Mouse (Mus musculus) forebrain, embryonic 10.5 days (tissue): ENCODE measurements around the gene Zfyve19. TPM values are rescaled to one million over a fixed set of nuclear protein-coding genes. Genes with fewer than 3 reads are reported as not detected.

Source experiments
- DNase-seq: peaks from one replicate; pipeline ENCODE4 v3.0.0-alpha.2; 2017; ENCODE audit warnings: low spot score; ENCODE audit errors: extremely low spot score
- H3K27ac ChIP-seq: fragments of 300-500 bp; sonication (generic); 2 replicates; pipeline ENCODE4 v1.5.1; 2016; ENCODE audit warnings: mild to moderate bottlenecking
- H3K27me3 ChIP-seq: fragments of 300-500 bp; sonication (generic); 2 replicates; pipeline ENCODE4 v1.6.1; 2016; ENCODE audit warnings: mild to moderate bottlenecking; ENCODE audit not compliant: poor library complexity, severe bottlenecking
- H3K36me3 ChIP-seq: fragments of 300-500 bp; sonication (generic); replicated peaks from 2 replicates; pipeline ENCODE4 v1.6.1; 2016; ENCODE audit warnings: mild to moderate bottlenecking, moderate library complexity
- H3K4me1 ChIP-seq: fragments of 300-500 bp; sonication (generic); 2 replicates; pipeline ENCODE4 v1.6.1; 2016
- H3K4me3 ChIP-seq: fragments of 300-500 bp; sonication (generic); 2 replicates; pipeline ENCODE4 v1.5.1; 2016; ENCODE audit warnings: mild to moderate bottlenecking, moderate library complexity
- H3K9me3 ChIP-seq: fragments of 300-500 bp; sonication (generic); 2 replicates; pipeline ENCODE4 v1.6.1; 2016; ENCODE audit warnings: mild to moderate bottlenecking, moderate library complexity
- WGBS: fragments of 180-500 bp; shearing (Covaris S2); methylation state at CpG from one replicate; pipeline ENCODE4 v1.1.7; 2016; 5-methylcytosine and 5-hydroxymethylcytosine counted together
- polyA plus RNA-seq: library from polyadenylated mRNA; unstranded; fragments of >200 nt; fragmentation: Nextera tagmentation; extraction: Ambion mirVana; gene quantifications from 2 replicates; pipeline ENCODE4 v1.2.1, GENCODE M21; 2016

Gene Zfyve19
- 53.9 and 56.9 TPM in 2 replicates for polyA plus RNA-seq

- Histone ChIP-seq H3K4me1 (peaks cover 34% of the 10 kb centered on the region), H3K27me3 (no peaks in the 10 kb centered on the region), H3K9me3 (no peaks in the 10 kb centered on the region), H3K27ac (peak within 1 kb of the TSS; percentile 93), H3K4me3 (peak within 1 kb of the TSS; percentile 79), H3K36me3 (peaks cover 34% of the 10 kb centered on the region)
- DNase-seq: peak; percentile 96
- under 1% methylated on average over 51 of the region's 51 CpGs for WGBS
Measured at GRCm38 (mm10) chr2:119208344-119209175, at the start of gene Zfyve19, which contains the start of gene Dnajc17. Gene Zfyve19 (plus strand): TSS chr2:119208617. Gene Dnajc17 (minus strand): TSS chr2:119208795.

GRCm38 (mm10) chr2:119161247-119161646, 47.2 kb upstream of the Zfyve19 start:
- no peaks in the 10 kb centered on the region for H3K9me3 ChIP-seq
- no peak overlapping the region for H3K4me3 ChIP-seq
- 38% methylated on average over 2 of the region's 2 CpGs for WGBS
- peaks cover 18% of the 10 kb centered on the region for H3K4me1 ChIP-seq
- H3K36me3 ChIP-seq: no peaks in the 10 kb centered on the region
- peak overlapping the region; percentile 48; the same call in 1 of the 2 replicates for H3K27ac ChIP-seq
- DNase-seq: no peak
- peaks cover 22% of the 10 kb centered on the region for H3K27me3 ChIP-seq

DNA sequence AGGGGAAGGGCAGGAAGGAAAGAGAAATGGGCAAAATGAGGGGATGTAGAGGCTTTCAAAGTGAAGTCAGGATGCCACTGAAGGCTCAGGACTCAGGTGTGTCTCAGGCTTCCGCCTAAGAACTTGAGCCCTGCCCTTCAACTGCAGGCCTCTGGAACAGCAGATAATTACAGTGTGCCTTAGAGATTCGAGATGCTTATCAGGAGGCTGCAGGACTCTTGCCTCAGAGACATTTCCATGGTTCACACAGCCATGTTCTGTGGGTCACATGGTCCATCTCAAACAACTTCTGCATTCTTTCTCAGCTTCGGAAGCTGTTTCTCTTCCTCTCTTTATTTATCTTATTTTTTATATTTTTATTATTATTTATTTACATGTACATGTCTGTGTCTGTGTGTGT, 45.3 kb upstream of the Zfyve19 start:
- H3K9me3 ChIP-seq: no peaks in the 10 kb centered on the region
- H3K4me3 ChIP-seq: no peak overlapping the region
- no peaks in the 10 kb centered on the region for H3K36me3 ChIP-seq
- DNase-seq: no peak
- peaks cover 26% of the 10 kb centered on the region for H3K4me1 ChIP-seq
- peaks cover 41% of the 10 kb centered on the region for H3K27me3 ChIP-seq
- WGBS: 73% methylated on average over 3 of the region's 3 CpGs
- H3K27ac ChIP-seq: no peak overlapping the region

DNA sequence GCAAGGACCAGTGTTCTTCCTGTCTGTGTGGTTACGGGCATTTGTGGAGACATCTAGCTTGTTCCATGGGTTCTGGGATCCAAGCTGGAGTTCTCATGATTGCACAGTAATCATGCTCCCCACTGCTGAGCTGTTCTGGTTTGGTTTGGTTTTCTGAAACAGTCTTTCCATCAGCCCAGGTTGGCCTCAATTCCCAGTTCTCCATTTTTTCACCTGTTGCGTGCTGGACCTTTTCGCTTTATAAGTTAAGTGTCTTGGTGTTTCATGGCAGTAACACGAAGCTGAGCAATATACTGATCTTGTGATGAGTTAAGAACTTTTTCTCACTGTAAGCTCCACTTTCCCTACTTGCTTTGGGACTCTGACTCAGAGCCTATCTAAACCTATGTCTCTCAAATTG, 44.4 kb upstream of the Zfyve19 start:
- Histone ChIP-seq H3K27ac (no peak overlapping the region), H3K4me1 (peaks cover 27% of the 10 kb centered on the region), H3K36me3 (no peaks in the 10 kb centered on the region), H3K9me3 (no peaks in the 10 kb centered on the region), H3K4me3 (no peak overlapping the region), H3K27me3 (peaks cover 49% of the 10 kb centered on the region)
- DNase-seq: no peak
- WGBS: 90% methylated on average over 4 of the region's 4 CpGs

DNA sequence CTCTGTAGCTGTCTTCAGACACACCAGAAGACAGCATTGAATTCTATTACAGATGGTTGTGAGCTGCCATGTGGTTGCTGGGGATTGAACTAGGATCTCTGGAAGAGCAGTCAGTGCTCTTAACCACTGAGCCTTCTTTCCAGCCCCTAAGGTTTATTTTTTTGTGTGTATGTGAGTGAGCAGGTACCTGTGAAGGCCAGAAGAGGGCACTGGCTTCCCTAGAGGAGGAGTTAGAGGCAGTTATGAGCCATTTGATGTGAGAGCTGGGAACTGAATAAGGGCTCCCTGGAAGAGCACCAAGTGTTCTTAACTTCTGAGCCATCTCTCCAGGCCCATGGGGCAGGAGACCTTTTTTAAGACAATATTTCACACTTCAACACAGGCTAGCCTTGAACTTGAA, 43.0 kb upstream of the Zfyve19 start:
- Histone ChIP-seq H3K27me3 (peaks cover 57% of the 10 kb centered on the region), H3K4me3 (no peak overlapping the region), H3K27ac (no peak overlapping the region), H3K36me3 (no peaks in the 10 kb centered on the region), H3K9me3 (no peaks in the 10 kb centered on the region), H3K4me1 (peaks cover 27% of the 10 kb centered on the region)
- DNase-seq: no peak

GRCm38 (mm10) chr2:119166901-119167865, 41.2 kb upstream of the Zfyve19 start, which contains the start of gene Gchfr:
Gene Gchfr (plus strand): TSS chr2:119167773.
- peaks cover 57% of the 10 kb centered on the region for H3K27me3 ChIP-seq
- H3K27ac ChIP-seq: 0 out of 2 replicates have a peak within 1 kb of the TSS, but pooled peaks have one; percentile 3

GRCm38 (mm10) chr2:119167866-119168256, 40.6 kb upstream of the Zfyve19 start:
- Histone ChIP-seq H3K4me3 (peak overlapping the region; percentile 70), H3K4me1 (peaks cover 32% of the 10 kb centered on the region), H3K27me3 (peaks cover 57% of the 10 kb centered on the region), H3K36me3 (peaks cover 6% of the 10 kb centered on the region), H3K27ac (0 out of 2 replicates have a peak overlapping the region, but pooled peaks have one; percentile 3), H3K9me3 (no peaks in the 10 kb centered on the region)
- DNase-seq: no peak
- 2% methylated on average over 26 of the region's 26 CpGs for WGBS

More at GRCm38 (mm10) chr2:119166901-119167865, 41.2 kb upstream of the Zfyve19 start, which contains the start of gene Gchfr:
- Histone ChIP-seq H3K36me3 (peaks cover 3% of the 10 kb centered on the region), H3K4me3 (peak within 1 kb of the TSS; percentile 70), H3K9me3 (no peaks in the 10 kb centered on the region), H3K4me1 (peaks cover 26% of the 10 kb centered on the region)
- WGBS: under 1% methylated on average over 60 of the region's 60 CpGs
- peak; percentile 72 for DNase-seq

- Histone ChIP-seq H3K27me3 (peaks cover 45% of the 10 kb centered on the region), H3K4me1 (peaks cover 56% of the 10 kb centered on the region)
- WGBS: 75% methylated on average over 2 of the region's 2 CpGs
Measured at GRCm38 (mm10) chr2:119170282-119170681, 38.1 kb upstream of the Zfyve19 start.

GRCm38 (mm10) chr2:119171574-119171973, 36.8 kb upstream of the Zfyve19 start:
- Histone ChIP-seq H3K27me3 (peaks cover 32% of the 10 kb centered on the region), H3K9me3 (no peaks in the 10 kb centered on the region), H3K27ac (no peak overlapping the region), H3K36me3 (peaks cover 14% of the 10 kb centered on the region), H3K4me1 (peaks cover 54% of the 10 kb centered on the region), H3K4me3 (no peak overlapping the region)
- WGBS: 85% methylated on average over 8 of the region's 8 CpGs
- no peak for DNase-seq

More at GRCm38 (mm10) chr2:119170282-119170681, 38.1 kb upstream of the Zfyve19 start:
- Histone ChIP-seq H3K27ac (no peak overlapping the region), H3K9me3 (no peaks in the 10 kb centered on the region), H3K36me3 (peaks cover 11% of the 10 kb centered on the region), H3K4me3 (no peak overlapping the region)
- DNase-seq: no peak

GRCm38 (mm10) chr2:119172446-119172845, 36.0 kb upstream of the Zfyve19 start:
- peaks cover 23% of the 10 kb centered on the region for H3K27me3 ChIP-seq
- no peaks in the 10 kb centered on the region for H3K9me3 ChIP-seq
- H3K36me3 ChIP-seq: peaks cover 18% of the 10 kb centered on the region
- DNase-seq: no peak
- H3K4me1 ChIP-seq: peaks cover 45% of the 10 kb centered on the region
- peak overlapping the region; percentile 57; the same call in 1 of the 2 replicates for H3K27ac ChIP-seq
- WGBS: 89% methylated on average over 7 of the region's 7 CpGs
- H3K4me3 ChIP-seq: no peak overlapping the region

GRCm38 (mm10) chr2:119172862-119173576, 35.4 kb upstream of the Zfyve19 start:
- H3K9me3 ChIP-seq: no peaks in the 10 kb centered on the region
- no peak overlapping the region for H3K4me3 ChIP-seq
- H3K4me1 ChIP-seq: peaks cover 40% of the 10 kb centered on the region
- H3K27ac ChIP-seq: peak overlapping the region; percentile 57; the same call in 1 of the 2 replicates
- WGBS: 36% methylated on average over 13 of the region's 13 CpGs
- DNase-seq: no peak
- peaks cover 21% of the 10 kb centered on the region for H3K36me3 ChIP-seq
- H3K27me3 ChIP-seq: peaks cover 17% of the 10 kb centered on the region
